Comparison of ENCODE assay signal across 18 mouse cellular contexts in genomic region chr5:25527971-25528370, GRCm38 (mm10). TPM values are rescaled to one million over a fixed set of nuclear protein-coding genes. Genes with fewer than 3 reads are reported as not detected.
A peak's percentile ranks its signal among the peaks of the same experiment; 100 is the strongest.
DNase-seq lines count a peak whose midpoint lies in the region; ATAC-seq and TF ChIP-seq lines count a peak whose summit lies in the region.
"Had no signal": no experiment of that assay in that cellular context is flagged by ENCODE, and none has a peak within 500 bp of the region (broad histone marks: within the 10 kb centered on the region; RNA-seq: fewer than 3 reads in every experiment).

No protein-coding gene starts in this region.

- no peak for TF ChIP-seq POLR2A in ES-Bruce4 (IDR thresholded peaks at IDR 0.05; ENCODE audit: insufficient read depth, low read length)

- H3K27ac ChIP-seq in intestine, embryonic 16.5 days (ENCODE audit: low read length), result peak overlapping the region; percentile 19; the same call in 1 of the 2 replicates
- H3K27ac ChIP-seq in intestine, embryonic 15.5 days, result no peak overlapping the region
- H3K27ac ChIP-seq in ES-Bruce4 (ENCODE audit: insufficient read depth, low read length), result peak overlapping the region; percentile 65
- peak overlapping the region; percentile 21; the same call in 1 of the 2 replicates for H3K27ac ChIP-seq in intestine, postnatal 0 days (ENCODE audit: low read depth, low read length)
- H3K27ac ChIP-seq: embryonic facial prominence, embryonic 10.5 days; neural tube, embryonic 12.5 days had no signal

- TF ChIP-seq EP300 in ES-Bruce4 (IDR thresholded peaks at IDR 0.05; ENCODE audit: insufficient read depth, low read depth, low read length), result no peak

- H3K27me3 ChIP-seq in intestine, embryonic 16.5 days (replicated peaks; ENCODE audit: control insufficient read depth, insufficient read depth, low read length), result no peaks in the 10 kb centered on the region
- H3K27me3 ChIP-seq in intestine, embryonic 15.5 days (replicated peaks), result no peaks in the 10 kb centered on the region
- H3K27me3 ChIP-seq in ES-Bruce4 (ENCODE audit: control insufficient read depth, insufficient read depth, low read length, poor library complexity, severe bottlenecking), result no peaks in the 10 kb centered on the region
- no peaks in the 10 kb centered on the region for H3K27me3 ChIP-seq in intestine, postnatal 0 days (replicated peaks; ENCODE audit: control insufficient read depth, insufficient read depth, low read length)
- H3K27me3 ChIP-seq: heart, embryonic 12.5 days; neural tube, embryonic 12.5 days had no signal

- no peak overlapping the region for H3K9ac ChIP-seq in intestine, embryonic 16.5 days (ENCODE audit: low read depth, low read length)
- no peak overlapping the region for H3K9ac ChIP-seq in intestine, embryonic 15.5 days
- no peak overlapping the region; the same call in 1 of the 2 replicates for H3K9ac ChIP-seq in ES-Bruce4 (ENCODE audit: low read depth, poor library complexity, severe bottlenecking)
- H3K9ac ChIP-seq in intestine, postnatal 0 days (ENCODE audit: low read depth, low read length), result no peak overlapping the region
- H3K9ac ChIP-seq: neural tube, embryonic 12.5 days had no signal

- TF ChIP-seq CTCF in ES-Bruce4 (IDR thresholded peaks at IDR 0.05; ENCODE audit: low read depth, low read length), result no peak
- no peak for TF ChIP-seq CTCF in intestine, postnatal 0 days (IDR thresholded peaks at IDR 0.05; ENCODE audit: low read depth)

- peak; percentile 18 for DNase-seq in adrenal gland, postnatal 10 days
- DNase-seq in adrenal gland, adult 8-10 months, result no peak
- no peak for DNase-seq in left cerebral cortex, postnatal 14 days (ENCODE audit: low spot score in 2 of 2)
- DNase-seq: cerebellum, adult 8-10 months; kidney, adult 8-10 months; kidney, postnatal 36 days; lung, adult 2 months; right cerebral cortex, postnatal 14 days had no signal

- intact Hi-C loops in left cerebral cortex, postnatal 14 days (cut with DNase I), result loop anchor here (10.0 kb wide), 1 partner anchor 307 kb away; no protein-coding TSS in a partner anchor

- H3K36me3 ChIP-seq in intestine, embryonic 16.5 days (ENCODE audit: control insufficient read depth, insufficient read depth, low read length), result no peaks in the 10 kb centered on the region
- H3K36me3 ChIP-seq in intestine, embryonic 15.5 days, result no peaks in the 10 kb centered on the region
- H3K36me3 ChIP-seq in ES-Bruce4 (ENCODE audit: control insufficient read depth, insufficient read depth, low read length, poor library complexity, severe bottlenecking), result no peaks in the 10 kb centered on the region
- no peaks in the 10 kb centered on the region for H3K36me3 ChIP-seq in intestine, postnatal 0 days (ENCODE audit: control insufficient read depth, insufficient read depth)
- H3K36me3 ChIP-seq: embryonic facial prominence, embryonic 10.5 days; G1E; heart, embryonic 12.5 days; neural tube, embryonic 12.5 days had no signal

- no peak overlapping the region for H3K4me2 ChIP-seq in intestine, embryonic 16.5 days (ENCODE audit: low read depth, low read length)
- H3K4me2 ChIP-seq in intestine, embryonic 15.5 days (replicated peaks), result no peak overlapping the region
- H3K4me2 ChIP-seq in intestine, postnatal 0 days (replicated peaks; ENCODE audit: low read depth), result no peak overlapping the region

- no peaks in the 10 kb centered on the region for H3K9me3 ChIP-seq in intestine, embryonic 16.5 days (ENCODE audit: control insufficient read depth, low read length)
- H3K9me3 ChIP-seq in intestine, embryonic 15.5 days, result no peaks in the 10 kb centered on the region
- H3K9me3 ChIP-seq in ES-Bruce4 (replicated peaks; ENCODE audit: control insufficient read depth, insufficient read depth, low read length, poor library complexity, severe bottlenecking), result no peaks in the 10 kb centered on the region
- no peaks in the 10 kb centered on the region for H3K9me3 ChIP-seq in intestine, postnatal 0 days (ENCODE audit: control insufficient read depth)
- H3K9me3 ChIP-seq: embryonic facial prominence, embryonic 10.5 days; G1E; heart, embryonic 12.5 days; neural tube, embryonic 12.5 days had no signal

- peaks cover 18% of the 10 kb centered on the region for H3K4me1 ChIP-seq in intestine, embryonic 16.5 days (ENCODE audit: control insufficient read depth, insufficient read depth, low read length)
- H3K4me1 ChIP-seq in intestine, embryonic 15.5 days (replicated peaks), result peaks cover 9% of the 10 kb centered on the region
- peaks cover 5% of the 10 kb centered on the region for H3K4me1 ChIP-seq in ES-Bruce4 (ENCODE audit: control insufficient read depth, insufficient read depth, low read length)
- peaks cover 15% of the 10 kb centered on the region for H3K4me1 ChIP-seq in intestine, postnatal 0 days (replicated peaks; ENCODE audit: control insufficient read depth, insufficient read depth, low read length)

- no peak overlapping the region for H3K4me3 ChIP-seq in intestine, embryonic 16.5 days (ENCODE audit: low read length)
- no peak overlapping the region for H3K4me3 ChIP-seq in intestine, embryonic 15.5 days (replicated peaks)
- H3K4me3 ChIP-seq in ES-Bruce4 (ENCODE audit: low read depth, low read length), result peak overlapping the region; percentile 13; the same call in 1 of the 2 replicates
- H3K4me3 ChIP-seq in intestine, postnatal 0 days (ENCODE audit: low read depth, low read length), result no peak overlapping the region
- H3K4me3 ChIP-seq: neural tube, embryonic 12.5 days had no signal

- WGBS in intestine, embryonic 16.5 days, result 70% methylated on average over 1 of the region's 1 CpGs
- 76% methylated on average over 1 of the region's 1 CpGs for WGBS in intestine, embryonic 15.5 days
- 87% methylated on average over 1 of the region's 1 CpGs for WGBS in intestine, postnatal 0 days

- no peak for ATAC-seq in intestine, embryonic 16.5 days
- ATAC-seq in intestine, embryonic 15.5 days, result no peak
- no peak for ATAC-seq in intestine, postnatal 0 days
- ATAC-seq: forebrain, embryonic 14.5 days; hindbrain, embryonic 16.5 days had no signal

RNA-seq across cellular contexts. Expression of gene Cct8l1, which starts 12.1 kb away (rescaled TPM):
- total RNA-seq in adrenal gland, postnatal 10 days (2021), result not detected
- total RNA-seq in adrenal gland, adult 8-10 months (2022), result under 1 TPM in 2 of 4 experiments, not detected in 2; 0.13 to 0.14 TPM
- not detected in 2 replicates for polyA plus RNA-seq in intestine, embryonic 16.5 days (2015; fragmentation: Nextera tagmentation; extraction: Ambion mirVana)
- polyA plus RNA-seq in intestine, embryonic 15.5 days (2015; fragmentation: Nextera tagmentation; extraction: Ambion mirVana), result 0.11 TPM in 1 of 2 replicates, not detected in the other
- not detected in 2 replicates for polyA plus RNA-seq in ES-Bruce4 (2011; ENCODE audit: insufficient read depth, insufficient read length, low read depth, missing spikeins)
- polyA plus RNA-seq in intestine, postnatal 0 days (2015; fragmentation: Nextera tagmentation; extraction: Ambion mirVana), result 0.09 and 0.26 TPM in 2 replicates
- not detected for total RNA-seq in left cerebral cortex, postnatal 14 days (2021)
- polyA plus RNA-seq: forebrain, embryonic 14.5 days; G1E; lung, adult 2 months had no signal

RNA-seq across cellular contexts. Expression of gene Kmt2c, which starts 29.4 kb away (rescaled TPM):
- 10 to 100 TPM; 40.3 to 58.9 TPM for total RNA-seq in adrenal gland, postnatal 10 days (2021)
- total RNA-seq in adrenal gland, adult 8-10 months (2022), result 10 to 100 TPM; 48.3 to 91.2 (median 68.8) TPM
- polyA plus RNA-seq in intestine, embryonic 16.5 days (2015; fragmentation: Nextera tagmentation; extraction: Ambion mirVana), result 8.1 and 9.0 TPM in 2 replicates
- polyA plus RNA-seq in intestine, embryonic 15.5 days (2015; fragmentation: Nextera tagmentation; extraction: Ambion mirVana), result 11.5 and 11.8 TPM in 2 replicates
- 24.4 and 27.1 TPM in 2 replicates for polyA plus RNA-seq in ES-Bruce4 (2011; ENCODE audit: insufficient read depth, insufficient read length, low read depth, missing spikeins)
- polyA plus RNA-seq in intestine, postnatal 0 days (2015; fragmentation: Nextera tagmentation; extraction: Ambion mirVana), result 7.0 and 7.7 TPM in 2 replicates
- total RNA-seq in left cerebral cortex, postnatal 14 days (2021), result 10 to 100 TPM; 63.9 to 69.4 TPM
